Mouse (Mus musculus): ENCODE measurements around the gene Pih1d1.

GRCm38 (mm10) chr7:45196176-45196535 lies 42.1 kb downstream of the Pih1d1 start:
- TF ChIP-seq CTCF (IDR thresholded peaks at IDR 0.05; ENCODE audit: insufficient read depth, low read length) (no peak), POLR2A (IDR thresholded peaks at IDR 0.05; ENCODE audit: borderline replicate concordance, extremely low read depth, low read depth, low read length) (no peak)
